Mouse (Mus musculus): ENCODE measurements around the gene Nckap5. TPM values are rescaled to one million over a fixed set of nuclear protein-coding genes. Genes with fewer than 3 reads are reported as not detected.

Nckap5 gene
- total RNA-seq, 1 experiment: 0.18 TPM

DNA sequence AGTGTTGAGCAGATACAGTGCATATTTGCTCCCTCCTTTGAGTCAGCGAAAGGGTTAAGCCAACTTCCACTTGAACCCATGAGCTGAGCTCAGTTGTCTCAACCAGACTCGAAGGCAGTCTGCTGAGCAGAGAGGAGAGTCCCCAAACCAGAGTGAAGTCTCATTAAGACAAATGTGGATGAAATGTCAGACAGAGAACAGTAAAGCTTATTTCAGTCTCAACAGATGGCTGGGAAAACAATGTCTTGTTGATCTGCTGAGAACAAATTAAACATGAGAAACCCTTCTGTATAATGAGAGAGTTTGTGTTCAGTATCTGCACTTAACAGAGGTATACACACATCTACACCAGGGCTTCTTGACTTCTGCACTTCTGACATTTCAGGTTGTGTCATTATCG lies 694.9 kb downstream of the Nckap5 start:
- Histone ChIP-seq H3K4me1 (ENCODE audit: control insufficient read depth in 2 of 2, insufficient read depth in 2 of 2, low read length in 2 of 2, poor library complexity in 1 of 2) (no peaks in the 10 kb centered on the region), H3K9ac (ENCODE audit: insufficient read depth, low read depth, low read length, poor library complexity, severe bottlenecking) (no peak overlapping the region)
- in situ Hi-C loops (cut with MboI; ENCODE audit: low sequenced_read_pairs in 2 of 2, unreplicated experiment in 2 of 2): no loop called here

GRCm38 (mm10) chr1:126132316-126132715 lies 698.3 kb downstream of the Nckap5 start:
- TF ChIP-seq CHD2 (IDR thresholded peaks at IDR 0.05; ENCODE audit: low read depth, low read length) (no peak), ZNF384 (IDR thresholded peaks at IDR 0.05; ENCODE audit: low read depth, low read length) (no peak), HCFC1 (IDR thresholded peaks at IDR 0.05; ENCODE audit: borderline replicate concordance, insufficient read depth, low read length) (no peak), MAFK (IDR thresholded peaks at IDR 0.05; ENCODE audit: insufficient read depth, low read depth, low read length) (no peak), ZC3H11A (IDR thresholded peaks at IDR 0.05; ENCODE audit: borderline replicate concordance, low read depth, low read length) (no peak)
- no peak for DNase-seq (ENCODE audit: low read depth, low spot score)
- no peak overlapping the region for H3K9ac ChIP-seq (ENCODE audit: insufficient read depth, low read depth, low read length, poor library complexity, severe bottlenecking)
- peaks cover 0 to 1% of the 10 kb centered on the region in 2 experiments; a peak in 1 of 4 replicates for H3K4me1 ChIP-seq (ENCODE audit: control insufficient read depth in 2 of 2, insufficient read depth in 2 of 2, low read length in 2 of 2, poor library complexity in 1 of 2)
- H3K4me3 ChIP-seq (ENCODE audit: insufficient read depth in 1 of 2, low read depth in 1 of 2, low read length in 2 of 2, poor library complexity in 1 of 2, severe bottlenecking in 1 of 2): no peak overlapping the region
- H3K36me3 ChIP-seq (ENCODE audit: control insufficient read depth, insufficient read depth, low read length, poor library complexity, severe bottlenecking): no peaks in the 10 kb centered on the region
- no peaks in the 10 kb centered on the region for H3K9me3 ChIP-seq (ENCODE audit: control insufficient read depth, insufficient read depth, low read depth, low read length)
- in situ Hi-C loops (cut with MboI; ENCODE audit: low sequenced_read_pairs in 2 of 2, unreplicated experiment in 2 of 2): no loop called here
- no peak overlapping the region for H3K27ac ChIP-seq (ENCODE audit: insufficient read depth, low read depth, low read length, poor library complexity, severe bottlenecking)

More for the DNA sequence above, 694.9 kb downstream of the Nckap5 start:
- no peak overlapping the region for H3K4me3 ChIP-seq (ENCODE audit: insufficient read depth in 1 of 2, low read depth in 1 of 2, low read length in 2 of 2, poor library complexity in 1 of 2, severe bottlenecking in 1 of 2)
- DNase-seq (ENCODE audit: low read depth, low spot score): no peak
- TF ChIP-seq HCFC1 (IDR thresholded peaks at IDR 0.05; ENCODE audit: borderline replicate concordance, insufficient read depth, low read length) (no peak), CHD2 (IDR thresholded peaks at IDR 0.05; ENCODE audit: low read depth, low read length) (no peak), MAFK (IDR thresholded peaks at IDR 0.05; ENCODE audit: insufficient read depth, low read depth, low read length) (no peak), ZC3H11A (IDR thresholded peaks at IDR 0.05; ENCODE audit: borderline replicate concordance, low read depth, low read length) (no peak), ZNF384 (IDR thresholded peaks at IDR 0.05; ENCODE audit: low read depth, low read length) (no peak)
- H3K36me3 ChIP-seq (ENCODE audit: control insufficient read depth, insufficient read depth, low read length, poor library complexity, severe bottlenecking): no peaks in the 10 kb centered on the region
- no peak overlapping the region for H3K27ac ChIP-seq (ENCODE audit: insufficient read depth, low read depth, low read length, poor library complexity, severe bottlenecking)
- H3K9me3 ChIP-seq (ENCODE audit: control insufficient read depth, insufficient read depth, low read depth, low read length): no peaks in the 10 kb centered on the region

DNA sequence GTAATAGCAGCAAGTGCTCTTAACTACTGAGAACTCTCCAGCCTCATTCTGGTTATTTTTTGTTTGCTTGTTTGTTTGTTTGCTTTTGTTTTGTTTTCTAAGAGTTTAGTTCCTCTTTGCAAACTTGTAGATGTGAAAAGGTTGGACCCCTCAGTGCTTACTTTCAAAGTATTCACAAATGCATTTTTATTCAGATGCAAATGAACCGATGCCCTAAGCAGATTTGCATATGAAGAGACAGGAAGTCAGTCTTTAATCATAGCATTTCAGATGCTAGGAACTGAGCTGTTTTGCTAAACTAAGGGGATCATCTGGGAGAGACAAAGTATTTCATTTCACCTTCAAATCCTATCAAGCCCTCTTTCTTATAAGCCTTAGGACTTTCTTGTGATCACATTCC lies 701.5 kb downstream of the Nckap5 start:
- no peak overlapping the region for H3K4me3 ChIP-seq (ENCODE audit: insufficient read depth in 1 of 2, low read depth in 1 of 2, low read length in 2 of 2, poor library complexity in 1 of 2, severe bottlenecking in 1 of 2)
- in situ Hi-C loops (cut with MboI; ENCODE audit: low sequenced_read_pairs in 2 of 2, unreplicated experiment in 2 of 2): no loop called here
- no peak for TF ChIP-seq MAFK (IDR thresholded peaks at IDR 0.05; ENCODE audit: insufficient read depth, low read depth, low read length)
- TF ChIP-seq ZC3H11A (IDR thresholded peaks at IDR 0.05; ENCODE audit: borderline replicate concordance, low read depth, low read length): no peak
- no peak for TF ChIP-seq HCFC1 (IDR thresholded peaks at IDR 0.05; ENCODE audit: borderline replicate concordance, insufficient read depth, low read length)
- 0 out of 2 replicates have a peak, but pooled peaks have one; percentile 20 for TF ChIP-seq CHD2 (IDR thresholded peaks at IDR 0.05; ENCODE audit: low read depth, low read length)
- TF ChIP-seq ZNF384 (IDR thresholded peaks at IDR 0.05; ENCODE audit: low read depth, low read length): no peak

GRCm38 (mm10) chr1:126123111-126123510 lies 707.5 kb downstream of the Nckap5 start:
- Histone ChIP-seq H3K27ac (ENCODE audit: insufficient read depth, low read depth, low read length, poor library complexity, severe bottlenecking) (no peak overlapping the region), H3K9me3 (ENCODE audit: control insufficient read depth, insufficient read depth, low read depth, low read length) (no peaks in the 10 kb centered on the region), H3K4me1 (ENCODE audit: control insufficient read depth in 2 of 2, insufficient read depth in 2 of 2, low read length in 2 of 2, poor library complexity in 1 of 2) (no peaks in the 10 kb centered on the region), H3K9ac (ENCODE audit: insufficient read depth, low read depth, low read length, poor library complexity, severe bottlenecking) (no peak overlapping the region), H3K4me3 (ENCODE audit: insufficient read depth in 1 of 2, low read depth in 1 of 2, low read length in 2 of 2, poor library complexity in 1 of 2, severe bottlenecking in 1 of 2) (no peak overlapping the region), H3K36me3 (ENCODE audit: control insufficient read depth, insufficient read depth, low read length, poor library complexity, severe bottlenecking) (no peaks in the 10 kb centered on the region)
- in situ Hi-C loops (cut with MboI; ENCODE audit: low sequenced_read_pairs in 2 of 2, unreplicated experiment in 2 of 2): no loop called here
- no peak for DNase-seq (ENCODE audit: low read depth, low spot score)
- no peak for TF ChIP-seq ZC3H11A (IDR thresholded peaks at IDR 0.05; ENCODE audit: borderline replicate concordance, low read depth, low read length)
- no peak for TF ChIP-seq ZNF384 (IDR thresholded peaks at IDR 0.05; ENCODE audit: low read depth, low read length)
- TF ChIP-seq CHD2 (IDR thresholded peaks at IDR 0.05; ENCODE audit: low read depth, low read length): no peak
- no peak for TF ChIP-seq MAFK (IDR thresholded peaks at IDR 0.05; ENCODE audit: insufficient read depth, low read depth, low read length)
- TF ChIP-seq HCFC1 (IDR thresholded peaks at IDR 0.05; ENCODE audit: borderline replicate concordance, insufficient read depth, low read length): no peak

More for the DNA sequence above, 701.5 kb downstream of the Nckap5 start:
- H3K27ac ChIP-seq (ENCODE audit: insufficient read depth, low read depth, low read length, poor library complexity, severe bottlenecking): no peak overlapping the region
- no peaks in the 10 kb centered on the region for H3K36me3 ChIP-seq (ENCODE audit: control insufficient read depth, insufficient read depth, low read length, poor library complexity, severe bottlenecking)
- peaks cover 0 to 1% of the 10 kb centered on the region in 2 experiments; a peak in 1 of 4 replicates for H3K4me1 ChIP-seq (ENCODE audit: control insufficient read depth in 2 of 2, insufficient read depth in 2 of 2, low read length in 2 of 2, poor library complexity in 1 of 2)
- DNase-seq (ENCODE audit: low read depth, low spot score): peak; percentile 47
- H3K9me3 ChIP-seq (ENCODE audit: control insufficient read depth, insufficient read depth, low read depth, low read length): no peaks in the 10 kb centered on the region
- no peak overlapping the region for H3K9ac ChIP-seq (ENCODE audit: insufficient read depth, low read depth, low read length, poor library complexity, severe bottlenecking)

- H3K27ac ChIP-seq (ENCODE audit: insufficient read depth, low read depth, low read length, poor library complexity, severe bottlenecking): no peak overlapping the region
- no peak overlapping the region for H3K9ac ChIP-seq (ENCODE audit: insufficient read depth, low read depth, low read length, poor library complexity, severe bottlenecking)
- no peak for DNase-seq (ENCODE audit: low read depth, low spot score)
- no peaks in the 10 kb centered on the region for H3K36me3 ChIP-seq (ENCODE audit: control insufficient read depth, insufficient read depth, low read length, poor library complexity, severe bottlenecking)
- no peaks in the 10 kb centered on the region for H3K4me1 ChIP-seq (ENCODE audit: control insufficient read depth in 2 of 2, insufficient read depth in 2 of 2, low read length in 2 of 2, poor library complexity in 1 of 2)
- H3K4me3 ChIP-seq (ENCODE audit: insufficient read depth in 1 of 2, low read depth in 1 of 2, low read length in 2 of 2, poor library complexity in 1 of 2, severe bottlenecking in 1 of 2): no peak overlapping the region
- H3K9me3 ChIP-seq (ENCODE audit: control insufficient read depth, insufficient read depth, low read depth, low read length): no peaks in the 10 kb centered on the region
- in situ Hi-C loops (cut with MboI; ENCODE audit: low sequenced_read_pairs in 2 of 2, unreplicated experiment in 2 of 2): no loop called here
- TF ChIP-seq ZNF384 (IDR thresholded peaks at IDR 0.05; ENCODE audit: low read depth, low read length) (no peak), MAFK (IDR thresholded peaks at IDR 0.05; ENCODE audit: insufficient read depth, low read depth, low read length) (no peak), HCFC1 (IDR thresholded peaks at IDR 0.05; ENCODE audit: borderline replicate concordance, insufficient read depth, low read length) (no peak), ZC3H11A (IDR thresholded peaks at IDR 0.05; ENCODE audit: borderline replicate concordance, low read depth, low read length) (no peak), CHD2 (IDR thresholded peaks at IDR 0.05; ENCODE audit: low read depth, low read length) (no peak)
Measured at GRCm38 (mm10) chr1:126120506-126120905, 710.1 kb downstream of the Nckap5 start.

All from ES-E14 (cell line).